Mouse (Mus musculus): ENCODE measurements at regions not wholly inside any gene's neighbourhood (a gene's known extent, or its start where the extent isn't known, plus 50 kb on each side); places are given as distances from the start of the nearest gene placed in this dataset.

GRCm38 (mm10) chr6:140854691-140855090 lies 125.6 kb downstream of the Gm11077 start:
- TF ChIP-seq CTCF (IDR thresholded peaks at IDR 0.05; ENCODE audit: insufficient read depth, low read length) (no peak), POLR2A (IDR thresholded peaks at IDR 0.05; ENCODE audit: borderline replicate concordance, extremely low read depth, low read depth, low read length) (no peak)

All from lung, adult 2 months (tissue).